Comparison of ENCODE assay signal across 11 mouse cellular contexts in genomic region chr13:42835441-42835840, GRCm38 (mm10).
DNase-seq lines count a peak whose midpoint lies in the region; ATAC-seq and TF ChIP-seq lines count a peak whose summit lies in the region.
"Had no signal": no experiment of that assay in that cellular context is flagged by ENCODE, and none has a peak within 500 bp of the region (broad histone marks: within the 10 kb centered on the region; RNA-seq: fewer than 3 reads in every experiment).

No protein-coding gene starts in this region.

- no peaks in the 10 kb centered on the region for H3K4me1 ChIP-seq in forebrain, postnatal 0 days (ENCODE audit: insufficient read depth)
- peaks cover 10% of the 10 kb centered on the region for H3K4me1 ChIP-seq in forebrain, embryonic 12.5 days
- H3K4me1 ChIP-seq: liver, embryonic 13.5 days had no signal

- H3K27ac ChIP-seq in forebrain, postnatal 0 days (ENCODE audit: low read depth, low read length): no peak overlapping the region
- H3K27ac ChIP-seq in forebrain, embryonic 12.5 days: no peak overlapping the region
- H3K27ac ChIP-seq in left cerebral cortex, adult 2 months: no peak overlapping the region
- H3K27ac ChIP-seq: liver, embryonic 13.5 days had no signal

- TF ChIP-seq CTCF in forebrain, postnatal 0 days (IDR thresholded peaks at IDR 0.05; ENCODE audit: low read depth): peak; percentile 69
- TF ChIP-seq CTCF in left cerebral cortex, adult 2 months (IDR thresholded peaks at IDR 0.05): peak; percentile 60

- intact Hi-C loops in left cerebral cortex, adult 2 months (cut with DNase I): loop anchor here (5.0 kb wide), 2 partner anchors 82 to 257 kb away; no protein-coding TSS in a partner anchor

- H3K9ac ChIP-seq in forebrain, postnatal 0 days: no peak overlapping the region
- H3K9ac ChIP-seq in forebrain, embryonic 12.5 days: no peak overlapping the region
- H3K9ac ChIP-seq: liver, embryonic 13.5 days had no signal

- no peaks in the 10 kb centered on the region for H3K9me3 ChIP-seq in forebrain, postnatal 0 days (ENCODE audit: low read length)
- no peaks in the 10 kb centered on the region for H3K9me3 ChIP-seq in forebrain, embryonic 12.5 days
- H3K9me3 ChIP-seq: liver, embryonic 13.5 days had no signal

- WGBS in forebrain, postnatal 0 days: 44% methylated on average over 2 of the region's 2 CpGs
- 66% methylated on average over 2 of the region's 2 CpGs for WGBS in forebrain, embryonic 12.5 days

- H3K27me3 ChIP-seq in forebrain, postnatal 0 days (ENCODE audit: insufficient read depth, low read length): no peaks in the 10 kb centered on the region
- H3K27me3 ChIP-seq in forebrain, embryonic 12.5 days: no peaks in the 10 kb centered on the region
- H3K27me3 ChIP-seq: liver, embryonic 13.5 days had no signal

- DNase-seq in forebrain, postnatal 0 days: peak; percentile 58
- DNase-seq in left cerebral cortex, adult 2 months (ENCODE audit: extremely low spot score in 1 of 2, low spot score in 2 of 2): no peak
- DNase-seq in left cerebral cortex, adult 9 months (ENCODE audit: low spot score in 2 of 2): no peak
- DNase-seq in Muller cell, postnatal 12 days (ENCODE audit: inconsistent ontology term): peak; percentile 62
- peak; percentile 22 for DNase-seq in kidney, postnatal 14 days
- no peak for DNase-seq in urinary bladder, adult 18-20 months (ENCODE audit: low spot score in 2 of 2)
- DNase-seq in thymus, postnatal 14 days: no peak
- DNase-seq: liver, embryonic 13.5 days had no signal

- no peak for ATAC-seq in forebrain, postnatal 0 days
- ATAC-seq in forebrain, embryonic 12.5 days (ENCODE audit: low FRiP score): no peak

- H3K36me3 ChIP-seq in forebrain, postnatal 0 days (ENCODE audit: insufficient read depth): no peaks in the 10 kb centered on the region; the same call in 1 of the 2 replicates
- no peaks in the 10 kb centered on the region for H3K36me3 ChIP-seq in forebrain, embryonic 12.5 days (replicated peaks)
- H3K36me3 ChIP-seq: G1E; liver, embryonic 13.5 days had no signal

- H3K4me2 ChIP-seq in forebrain, postnatal 0 days (ENCODE audit: low read depth): no peak overlapping the region
- no peak overlapping the region for H3K4me2 ChIP-seq in forebrain, embryonic 12.5 days
- H3K4me2 ChIP-seq: liver, embryonic 13.5 days had no signal

- no peak overlapping the region for H3K4me3 ChIP-seq in forebrain, postnatal 0 days (ENCODE audit: low read depth, low read length)
- H3K4me3 ChIP-seq in forebrain, embryonic 12.5 days (replicated peaks): no peak overlapping the region
- no peak overlapping the region for H3K4me3 ChIP-seq in left cerebral cortex, adult 2 months
- H3K4me3 ChIP-seq: liver, embryonic 13.5 days; myocyte had no signal

Comparison
In these comparisons a context has a peak if more than half of its experiments do, and no peak if none do; other contexts are left out.
1. DNase-seq: peak in forebrain, postnatal 0 days (single experiment), Muller cell, postnatal 12 days (single experiment) and kidney, postnatal 14 days (single experiment); none in left cerebral cortex, adult 2 months (0 of 2), left cerebral cortex, adult 9 months (0 of 2), urinary bladder, adult 18-20 months (0 of 2) and thymus, postnatal 14 days (single experiment).